Mouse (Mus musculus): ENCODE data around the gene Ddr2. TPM values are rescaled to one million over a fixed set of nuclear protein-coding genes. Genes with fewer than 3 reads are reported as not detected.

Gene Ddr2
- polyA plus RNA-seq, 1 experiment, result not detected

DNA sequence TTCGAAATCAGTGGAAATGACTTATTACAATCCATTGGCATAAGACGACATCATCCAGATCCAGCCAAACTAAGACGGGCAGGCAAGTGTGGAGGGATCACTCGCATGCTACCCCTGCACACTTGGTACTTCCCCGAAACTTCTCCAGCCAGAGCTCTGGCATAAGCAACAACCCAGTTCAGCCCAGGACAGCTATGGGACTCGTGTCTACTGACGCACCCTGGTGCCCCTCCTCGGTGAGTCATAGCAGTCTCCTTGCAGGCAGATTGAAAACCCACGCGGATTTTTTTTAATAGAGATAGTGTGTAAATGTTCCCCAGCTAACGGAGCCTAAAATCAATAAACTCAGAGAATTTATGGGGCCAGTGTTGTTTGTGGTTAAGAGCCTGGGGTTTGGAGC is 52.5 kb downstream of the Ddr2 start:
- no peak for TF ChIP-seq GATA1 (IDR thresholded peaks at IDR 0.05; ENCODE audit: low read length)

DNA sequence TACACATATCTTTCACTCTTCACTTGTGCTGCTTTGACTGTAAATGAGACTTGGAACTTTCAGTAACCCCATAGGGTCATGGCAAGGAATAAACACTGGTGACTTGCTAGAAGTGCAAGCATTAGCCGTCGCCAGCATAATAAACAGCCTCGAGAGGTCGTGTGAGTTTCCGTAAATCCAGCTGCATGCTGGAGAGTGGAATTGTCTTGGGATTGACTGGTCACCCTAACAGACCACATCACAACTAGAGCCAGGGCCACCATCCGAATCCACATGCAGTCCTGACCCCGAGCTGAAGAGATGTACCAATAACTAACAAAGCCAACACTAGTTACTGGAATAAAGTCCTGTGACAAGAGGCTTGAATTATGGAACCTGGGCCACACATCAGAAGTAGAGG is 53.0 kb downstream of the Ddr2 start:
- TF ChIP-seq GATA1 (IDR thresholded peaks at IDR 0.05; ENCODE audit: low read length), result no peak

DNA sequence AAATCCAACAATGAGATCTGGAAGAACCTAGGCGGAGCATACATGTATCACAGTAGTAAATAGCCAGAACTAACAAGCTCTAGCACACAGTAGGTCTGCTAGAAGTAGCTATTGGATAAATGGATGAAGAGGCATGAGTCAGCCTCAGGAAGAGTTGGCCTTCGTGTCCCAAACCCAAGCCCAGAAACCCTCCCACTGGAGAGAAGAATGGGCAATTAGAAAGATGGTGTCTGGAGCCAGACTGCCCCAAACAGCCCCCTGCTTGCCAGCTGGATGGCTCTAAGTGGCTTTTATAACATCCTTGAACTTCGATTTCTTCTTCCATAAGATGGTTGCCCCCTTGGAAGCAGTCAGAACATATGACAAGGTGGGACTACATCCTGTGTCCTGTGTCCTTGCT is 53.6 kb downstream of the Ddr2 start:
- TF ChIP-seq GATA1 (IDR thresholded peaks at IDR 0.05; ENCODE audit: low read length), result no peak

DNA sequence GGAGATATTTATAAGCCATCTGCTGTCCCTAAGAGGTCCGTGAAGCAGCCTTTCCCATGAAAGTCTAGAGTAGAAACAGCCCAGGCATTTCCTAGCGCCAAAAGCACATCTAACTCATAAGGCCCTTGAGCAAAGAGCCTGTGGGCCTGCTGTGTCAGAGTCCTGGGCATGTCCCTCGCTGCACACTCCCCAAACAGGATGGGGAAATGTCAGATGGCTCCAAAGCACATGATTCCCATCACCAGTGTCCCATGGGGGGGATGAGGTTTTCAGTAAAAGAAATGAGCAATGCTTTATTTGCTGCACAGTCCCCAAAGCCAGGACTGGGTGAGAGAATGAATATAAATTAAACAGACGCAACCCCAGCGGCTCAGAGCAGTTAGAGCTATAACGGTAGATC is 54.3 kb downstream of the Ddr2 start:
- no peak for TF ChIP-seq GATA1 (IDR thresholded peaks at IDR 0.05; ENCODE audit: low read length)

DNA sequence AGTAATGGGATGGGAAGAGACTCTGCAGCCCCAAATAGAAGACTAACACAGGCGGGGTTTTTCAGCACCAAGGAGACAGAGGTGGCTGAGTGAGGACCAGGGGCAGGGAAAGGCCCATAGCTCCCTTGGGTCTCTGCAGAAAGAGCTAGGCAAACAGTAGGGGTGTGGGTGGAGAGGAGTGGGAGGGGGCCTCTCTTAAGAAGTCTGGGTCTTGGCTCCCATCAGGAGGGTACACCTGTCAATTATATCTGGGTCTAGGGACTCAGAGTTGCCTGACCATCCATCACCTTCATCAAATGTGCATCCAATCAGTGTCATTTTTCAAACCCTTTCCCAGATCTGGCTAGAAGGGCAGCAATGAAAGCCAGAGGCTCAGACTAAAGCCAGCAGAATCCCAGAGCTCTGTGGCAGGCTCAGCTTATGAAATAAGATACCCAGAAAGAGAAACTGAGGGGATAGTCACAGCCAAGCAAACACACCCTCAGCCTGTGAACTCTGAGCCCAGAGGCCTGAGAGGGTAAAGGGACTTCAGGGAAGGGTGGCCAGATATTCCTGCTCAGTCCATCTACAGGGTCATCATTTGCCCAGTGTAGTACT is 58.0 kb downstream of the Ddr2 start:
- TF ChIP-seq GATA1 (IDR thresholded peaks at IDR 0.05; ENCODE audit: low read length), result no peak

DNA sequence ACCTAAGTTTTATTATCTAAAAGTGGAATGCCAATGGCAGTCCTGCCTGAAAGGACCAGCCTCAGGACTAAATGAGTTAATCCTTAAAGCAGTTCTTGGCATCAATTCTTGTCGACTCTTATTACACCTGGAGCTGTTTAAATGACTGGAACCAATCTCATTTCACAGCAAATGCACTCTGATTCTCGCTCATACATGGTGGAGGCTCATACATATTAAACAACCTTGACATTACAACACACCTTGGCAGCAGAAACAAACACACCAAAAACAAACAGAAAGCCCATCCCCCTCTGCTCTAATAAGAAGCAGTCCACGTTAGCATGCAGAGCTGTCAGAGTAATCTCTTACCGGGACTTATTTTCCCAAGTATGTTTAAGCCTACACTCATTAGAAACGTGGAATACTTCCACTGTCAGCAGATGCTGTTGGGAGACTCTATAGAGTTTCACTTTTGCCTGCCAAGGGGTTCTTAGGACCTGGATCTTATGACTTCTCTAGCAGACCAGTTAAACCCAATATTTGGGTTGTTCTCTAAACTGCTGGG is 58.9 kb downstream of the Ddr2 start:
- TF ChIP-seq GATA1 (IDR thresholded peaks at IDR 0.05; ENCODE audit: low read length), result no peak

DNA sequence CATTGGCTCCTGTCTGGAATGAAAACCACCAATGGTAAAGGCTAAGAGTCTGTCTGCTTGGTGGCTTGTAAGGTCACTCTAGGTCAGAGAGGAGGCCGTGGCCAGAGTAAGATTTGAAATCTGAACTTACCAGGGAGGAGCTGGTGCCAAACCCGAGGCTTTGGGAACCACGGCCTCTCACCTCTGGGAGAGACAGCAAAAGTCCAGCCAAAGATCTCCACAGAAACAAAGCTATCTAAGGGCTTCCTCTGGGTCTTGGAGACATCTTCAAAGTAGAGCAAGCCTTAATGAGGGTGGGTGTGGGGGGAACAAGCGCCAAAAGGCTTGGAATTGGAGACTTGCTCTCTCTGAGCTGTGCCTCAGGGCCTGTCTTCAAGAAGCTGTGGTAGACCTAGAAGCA is 62.1 kb downstream of the Ddr2 start:
- TF ChIP-seq GATA1 (IDR thresholded peaks at IDR 0.05; ENCODE audit: low read length), result no peak

DNA sequence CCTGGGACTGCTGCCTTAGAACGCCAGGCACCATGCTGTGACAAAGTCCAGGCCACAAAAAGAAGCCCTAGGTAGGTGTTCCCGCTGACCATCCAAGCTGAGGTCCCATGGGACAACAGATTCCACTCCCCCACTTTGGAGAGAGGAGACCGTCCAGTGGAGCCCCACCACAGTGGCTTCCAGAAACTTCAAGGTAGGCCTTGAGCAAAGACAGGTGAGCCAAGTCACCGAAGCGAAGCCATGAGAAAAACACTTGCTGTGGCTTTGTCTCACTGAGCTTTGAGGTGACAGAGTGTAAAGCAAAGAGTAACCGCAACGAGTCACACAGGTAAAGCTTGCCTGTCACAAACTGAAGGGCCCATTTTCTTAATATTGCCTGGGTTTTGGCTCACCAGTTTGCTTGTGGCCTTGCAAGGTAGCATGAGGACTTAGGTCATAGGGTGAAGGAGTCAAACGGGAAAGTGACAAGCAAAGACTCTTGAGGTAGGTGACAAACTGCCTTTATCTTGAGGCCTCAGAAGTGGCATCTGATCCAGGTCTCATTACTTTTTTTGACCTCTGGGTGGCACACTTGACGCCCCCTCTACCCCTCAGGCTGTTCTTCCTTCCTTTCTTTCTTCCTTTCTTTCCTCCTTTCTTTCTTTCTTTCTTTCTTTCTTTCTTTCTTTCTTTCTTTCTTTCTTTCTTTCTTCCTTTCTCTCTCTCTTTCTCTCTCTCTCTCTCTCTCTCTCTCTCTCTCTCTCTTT is 65.7 kb downstream of the Ddr2 start:
- no peak for TF ChIP-seq GATA1 (IDR thresholded peaks at IDR 0.05; ENCODE audit: low read length)

DNA sequence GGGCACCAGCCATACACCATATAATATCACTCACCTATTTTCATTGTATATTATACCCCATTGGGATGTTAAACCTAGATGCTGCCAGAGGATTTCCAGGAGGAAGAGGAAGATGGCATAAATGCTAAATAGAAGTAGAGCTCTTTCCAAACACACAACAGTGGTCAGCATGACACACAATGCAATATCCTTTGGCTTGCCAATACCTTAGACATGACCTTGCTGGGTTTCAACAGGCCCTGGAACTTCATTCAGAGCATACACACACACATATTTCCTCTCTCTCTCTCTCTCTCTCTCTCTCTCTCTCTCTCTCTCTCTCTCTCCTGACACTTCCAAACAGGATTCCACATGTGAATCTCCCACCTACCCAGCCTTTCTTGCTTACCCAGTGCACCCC is 66.8 kb downstream of the Ddr2 start:
- no peak for TF ChIP-seq GATA1 (IDR thresholded peaks at IDR 0.05; ENCODE audit: low read length)

DNA sequence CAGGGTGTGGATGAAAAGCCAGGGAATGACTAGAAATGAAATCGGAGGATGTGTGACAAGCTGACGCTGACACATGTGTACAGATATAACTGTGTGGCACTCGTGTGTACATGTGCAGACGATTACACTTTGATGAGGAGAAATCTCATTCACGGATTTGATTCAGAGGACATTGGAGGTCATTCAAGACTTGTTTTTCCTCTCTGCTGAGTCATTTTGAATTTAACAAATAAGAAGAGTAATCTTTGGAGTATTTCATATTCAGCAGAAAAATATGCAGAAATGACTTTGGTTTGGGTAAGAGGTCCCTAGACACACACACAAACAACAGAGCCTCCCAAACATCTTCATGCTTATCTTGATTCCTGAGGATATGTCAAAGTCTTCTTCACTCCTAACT is 67.6 kb downstream of the Ddr2 start:
- no peak for TF ChIP-seq GATA1 (IDR thresholded peaks at IDR 0.05; ENCODE audit: low read length)

DNA sequence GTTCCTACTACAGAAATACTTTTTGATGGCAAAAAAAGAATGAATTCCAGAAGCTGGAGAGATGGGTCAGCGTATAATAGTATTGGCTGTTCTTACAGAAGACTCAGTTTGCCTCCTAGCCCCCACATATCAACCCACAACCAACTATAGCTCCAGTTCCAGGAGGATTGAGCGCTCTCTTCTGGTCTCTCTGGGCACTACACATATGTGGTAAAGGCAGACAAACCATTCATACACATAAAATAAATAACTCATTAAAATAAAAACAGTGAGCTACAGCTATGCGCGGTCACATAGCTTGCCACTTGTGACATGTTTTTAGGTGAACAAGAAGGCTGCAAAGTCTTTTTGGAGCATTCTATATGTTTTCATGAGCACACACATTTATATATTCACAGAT is 71.2 kb downstream of the Ddr2 start:
- no peak for TF ChIP-seq GATA1 (IDR thresholded peaks at IDR 0.05; ENCODE audit: low read length)

DNA sequence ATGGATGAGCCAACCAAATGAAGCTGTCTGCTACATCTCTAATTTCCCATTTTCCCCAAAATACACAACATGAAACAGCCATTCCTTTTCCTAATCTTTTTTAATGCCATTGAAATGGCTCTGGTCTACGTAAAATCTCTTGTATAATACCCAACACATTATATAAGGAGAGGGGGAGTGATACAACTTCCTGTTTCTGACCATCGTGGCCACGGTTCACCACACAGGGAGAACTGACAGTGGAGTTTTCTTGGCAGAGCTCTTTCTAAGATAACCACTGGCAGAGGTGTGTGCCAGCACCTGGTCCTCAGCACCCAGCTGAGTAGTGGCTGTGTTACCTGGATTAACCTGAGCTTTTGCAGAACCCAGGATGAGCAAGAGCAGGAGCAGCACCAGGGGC is 75.0 kb downstream of the Ddr2 start:
- no peak for TF ChIP-seq GATA1 (IDR thresholded peaks at IDR 0.05; ENCODE audit: low read length)

DNA sequence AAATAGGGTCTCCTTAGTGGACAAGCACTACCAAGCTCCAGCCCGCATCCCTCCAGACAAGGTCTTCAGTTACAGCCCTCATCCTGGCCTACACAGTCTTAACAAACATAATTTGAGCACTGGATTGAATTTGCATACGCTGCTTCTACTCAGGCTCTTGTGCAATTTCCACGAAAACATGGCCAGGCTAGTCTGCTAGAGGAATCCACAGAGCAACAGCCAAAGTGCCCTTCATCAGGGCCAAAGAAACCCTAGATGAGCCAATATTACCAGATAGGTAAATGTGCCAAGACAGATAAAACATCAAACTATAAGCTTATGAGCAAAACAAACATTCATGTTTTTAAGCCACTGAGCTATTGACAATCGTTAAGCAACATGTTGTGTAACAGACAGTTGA is 75.6 kb downstream of the Ddr2 start:
- no peak for TF ChIP-seq GATA1 (IDR thresholded peaks at IDR 0.05; ENCODE audit: low read length)

DNA sequence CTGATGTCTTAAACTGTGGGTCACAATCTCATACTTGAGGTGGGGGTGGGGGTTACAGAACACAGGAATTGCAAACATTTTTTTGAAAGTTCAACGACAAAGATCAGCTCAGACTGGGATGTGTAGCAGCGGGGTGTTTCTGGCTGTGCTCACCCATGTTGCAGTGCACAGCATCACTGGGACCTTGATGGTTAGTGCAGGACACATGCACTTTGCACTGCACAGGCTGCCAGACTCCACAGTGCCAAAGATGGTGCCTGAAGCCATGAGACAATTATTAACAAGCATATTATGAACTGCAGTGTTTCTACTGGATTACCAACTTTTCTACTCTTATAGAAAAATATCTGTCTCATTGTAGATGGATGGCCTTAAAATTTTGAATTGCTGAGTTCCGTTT is 78.9 kb downstream of the Ddr2 start:
- no peak for TF ChIP-seq GATA1 (IDR thresholded peaks at IDR 0.05; ENCODE audit: low read length)

DNA sequence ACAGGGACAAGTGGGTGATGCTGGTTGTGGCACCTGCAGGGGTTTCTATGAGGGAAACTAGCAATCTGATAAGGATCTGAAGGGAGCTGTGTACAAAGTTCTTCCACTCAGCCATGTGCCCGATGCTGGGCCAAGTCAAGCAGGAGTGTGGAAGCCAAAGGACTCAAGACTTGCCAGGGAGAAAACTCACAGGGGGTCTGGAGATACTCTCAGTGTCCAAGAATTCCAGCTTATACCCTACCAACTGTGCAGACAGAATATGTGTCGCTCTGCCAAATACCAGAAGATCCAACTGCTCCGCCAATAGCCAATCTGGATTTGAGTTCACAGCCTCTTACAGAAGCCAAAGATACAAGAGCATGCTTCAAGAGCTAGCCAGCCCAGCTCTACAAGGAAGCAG is 95.8 kb downstream of the Ddr2 start:
- TF ChIP-seq GATA1 (IDR thresholded peaks at IDR 0.05; ENCODE audit: low read length), result no peak

DNA sequence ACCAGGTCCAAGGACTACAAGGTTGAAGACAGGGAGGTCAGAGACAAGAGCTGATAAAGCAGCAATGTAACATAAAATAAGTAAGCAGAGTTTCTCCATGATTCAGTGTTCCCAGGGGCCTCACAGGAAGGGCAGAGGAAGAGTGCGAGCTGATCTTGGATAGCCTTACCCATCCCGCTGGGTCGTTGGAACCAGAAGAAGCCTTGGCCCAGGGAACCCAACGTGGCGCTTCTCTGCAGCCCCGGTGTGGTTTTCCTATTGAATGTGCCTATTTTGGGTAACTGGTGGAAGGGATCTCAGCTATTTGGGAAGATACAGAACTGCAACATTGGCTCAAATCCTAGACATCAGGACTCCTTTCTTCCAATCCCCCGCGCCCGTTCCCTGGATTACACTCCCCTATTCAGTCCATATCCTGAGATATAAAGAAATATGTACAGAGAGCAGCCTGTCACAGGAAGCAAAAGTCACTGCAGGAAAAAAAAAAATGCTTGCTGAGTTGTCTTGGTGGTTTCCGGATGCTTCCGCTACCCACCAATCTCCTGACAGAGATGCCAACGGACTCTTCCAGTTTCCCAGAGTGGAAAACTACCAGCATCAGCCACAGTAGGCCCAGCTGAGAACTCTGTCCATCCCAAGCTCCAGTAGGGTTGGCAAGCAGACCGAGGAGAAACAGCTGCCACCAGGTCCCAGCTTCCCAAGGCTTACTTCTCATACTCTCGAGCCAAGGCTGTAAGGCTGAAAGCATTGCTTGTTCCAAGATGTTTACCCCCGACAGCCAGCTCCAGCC is 99.7 kb downstream of the Ddr2 start:
- no peak for TF ChIP-seq GATA1 (IDR thresholded peaks at IDR 0.05; ENCODE audit: low read length)
